Mouse (Mus musculus) lung, postnatal 4 days (tissue): ENCODE measurements at regions not wholly inside any gene's neighbourhood (a gene's known extent, or its start where the extent isn't known, plus 50 kb on each side); places are given as distances from the start of the nearest gene placed in this dataset.
"Not testable (repeated sequence)": the region's sequence is repeated elsewhere in the genome, so short reads cannot be mapped to it uniquely, and the experiment has no call there.

ENCODE experiments used
- DNase-seq, 2 experiments: peaks; one replicate each; pipeline ENCODE4 v3.0.0; 2021

GRCm38 (mm10) chr9:76407549-76407948 is 83.9 kb upstream of the Hcrtr2 start:
- DNase-seq = no peak

- DNase-seq = not testable (repeated sequence)
Observed at GRCm38 (mm10) chr9:76401897-76402670, 78.4 kb upstream of the Hcrtr2 start.

GRCm38 (mm10) chr9:76400900-76401299 is 77.2 kb upstream of the Hcrtr2 start:
- DNase-seq = no peak

GRCm38 (mm10) chr9:76393763-76394162 is 70.1 kb upstream of the Hcrtr2 start:
- no peak for DNase-seq

- peak in 1 of 2 experiments; percentile 6 for DNase-seq
Observed at GRCm38 (mm10) chr9:76390839-76391238, 67.2 kb upstream of the Hcrtr2 start.
